Mouse (Mus musculus) brain, embryonic 14.5 days (tissue): ENCODE measurements around the gene Obscn. TPM values are rescaled to one million over a fixed set of nuclear protein-coding genes. Genes with fewer than 3 reads are reported as not detected.

ENCODE experiments used
- DNase-seq: peaks from one replicate; pipeline ENCODE4 v3.0.0-alpha.2; 2011; ENCODE audit warnings: low read depth
- CTCF ChIP-seq: fragments of 200-500 bp; IDR thresholded peaks from 2 replicates; pipeline ENCODE4 v1.5.1; 2012; ENCODE audit warnings: inconsistent platforms, mild to moderate bottlenecking, moderate library complexity, borderline replicate concordance; ENCODE audit not compliant: insufficient read depth, insufficient read length; ENCODE audit errors: extremely low read depth
- POLR2A ChIP-seq: fragments of 200-500 bp; IDR thresholded peaks from 2 replicates; pipeline ENCODE4 v1.6.1; 2012; ENCODE audit warnings: mild to moderate bottlenecking, inconsistent platforms, borderline replicate concordance; ENCODE audit not compliant: poor library complexity, insufficient read depth, insufficient read length, severe bottlenecking; ENCODE audit errors: extremely low read depth
- polyA plus RNA-seq: library from polyadenylated mRNA; depleted of rRNA; stranded (reverse); fragments of >200 nt; gene quantifications from 2 replicates; pipeline ENCODE4 v1.2.3, GENCODE M21; 2012; rRNA removed

The Obscn gene
- 0.77 and 1.4 TPM in 2 replicates for polyA plus RNA-seq

GRCm38 (mm10) chr11:59135904-59136452 is at the start of gene Obscn:
Gene Obscn, minus strand, starts transcription at chr11:59136402.
- peak; percentile 1 for DNase-seq
- TF ChIP-seq CTCF (no peak), POLR2A (no peak)

- no peak for TF ChIP-seq CTCF
- TF ChIP-seq POLR2A, result no peak
- DNase-seq, result no peak
These were observed 49.3 kb upstream of the Obscn start for GRCm38 (mm10) chr11:59185490-59185889.

GRCm38 (mm10) chr11:59183821-59184220 is 47.6 kb upstream of the Obscn start:
- peak; percentile 61 for DNase-seq
- no peak for TF ChIP-seq POLR2A
- peak; percentile 75 for TF ChIP-seq CTCF

- DNase-seq, result no peak
- TF ChIP-seq POLR2A (no peak), CTCF (no peak)
These were observed 46.7 kb upstream of the Obscn start, which contains the start of gene Gjc2 for GRCm38 (mm10) chr11:59182864-59183331. Gene Gjc2, minus strand, starts transcription at chr11:59183213.

- no peak for TF ChIP-seq CTCF
- TF ChIP-seq POLR2A, result no peak
- DNase-seq, result no peak
These were observed 40.7 kb upstream of the Obscn start for GRCm38 (mm10) chr11:59176921-59177320.

- no peak for DNase-seq
- TF ChIP-seq POLR2A, result no peak
- TF ChIP-seq CTCF, result no peak
These were observed 40.3 kb upstream of the Obscn start for GRCm38 (mm10) chr11:59176475-59176874.

- TF ChIP-seq CTCF (no peak), POLR2A (no peak)
These were observed 38.1 kb upstream of the Obscn start for GRCm38 (mm10) chr11:59174189-59174838.

GRCm38 (mm10) chr11:59170549-59170948 is 34.3 kb upstream of the Obscn start:
- no peak for TF ChIP-seq POLR2A
- no peak for TF ChIP-seq CTCF
- DNase-seq, result no peak

More at GRCm38 (mm10) chr11:59174189-59174838, 38.1 kb upstream of the Obscn start:
- no peak for DNase-seq

- DNase-seq, result no peak
- TF ChIP-seq CTCF (no peak), POLR2A (no peak)
These were observed 33.6 kb upstream of the Obscn start for GRCm38 (mm10) chr11:59169807-59170206.

GRCm38 (mm10) chr11:59165616-59166241 is 29.5 kb upstream of the Obscn start:
- TF ChIP-seq POLR2A (no peak), CTCF (no peak)
- DNase-seq, result peak; percentile 46

GRCm38 (mm10) chr11:59164384-59164783 is 28.2 kb upstream of the Obscn start:
- TF ChIP-seq CTCF (no peak), POLR2A (no peak)
- no peak for DNase-seq
